Mouse (Mus musculus): ENCODE measurements around the gene Hnrnpf. TPM values are rescaled to one million over a fixed set of nuclear protein-coding genes. Genes with fewer than 3 reads are reported as not detected.

The Hnrnpf gene
- polyA plus RNA-seq, 1 experiment, result 328 TPM

Other genes starting within 250 kb of the Hnrnpf start
- gene Zfp637, start 59.1 kb upstream of the Hnrnpf start, polyA plus RNA-seq (2012; rRNA removed), result 54.9 and 58.8 TPM in 2 replicates
- gene Zfp239, start 38.2 kb upstream of the Hnrnpf start, polyA plus RNA-seq (2012; rRNA removed), result 2.0 and 2.1 TPM in 2 replicates
- 5.7 and 7.0 TPM in 2 replicates for gene Fxyd4, start 37.4 kb downstream of the Hnrnpf start, polyA plus RNA-seq (2012; rRNA removed)
- gene Rasgef1a, start 111.1 kb downstream of the Hnrnpf start, polyA plus RNA-seq (2012; rRNA removed), result 1.0 and 1.1 TPM in 2 replicates
- gene Csgalnact2, start 238.8 kb downstream of the Hnrnpf start, polyA plus RNA-seq (2012; rRNA removed), result 19.8 and 20.2 TPM in 2 replicates